Mouse (Mus musculus) lung, adult 2 months (tissue): ENCODE data around the gene Hba-a1.
"Not testable (repeated sequence)": the region's sequence is repeated elsewhere in the genome, so short reads cannot be mapped to it uniquely, and the experiment has no call there.

Experiments used
- CTCF ChIP-seq: fragments of 200-500 bp; IDR thresholded peaks from 2 replicates; pipeline ENCODE4 v1.5.1; 2011; ENCODE audit warnings: mild to moderate bottlenecking, low read length, control low read depth; ENCODE audit not compliant: insufficient read depth
- POLR2A ChIP-seq: fragments of 200-500 bp; IDR thresholded peaks from 2 replicates; pipeline ENCODE4 v1.6.1; 2011; ENCODE audit warnings: low read depth, mild to moderate bottlenecking, control low read depth, low read length, borderline replicate concordance; ENCODE audit errors: extremely low read depth

DNA sequence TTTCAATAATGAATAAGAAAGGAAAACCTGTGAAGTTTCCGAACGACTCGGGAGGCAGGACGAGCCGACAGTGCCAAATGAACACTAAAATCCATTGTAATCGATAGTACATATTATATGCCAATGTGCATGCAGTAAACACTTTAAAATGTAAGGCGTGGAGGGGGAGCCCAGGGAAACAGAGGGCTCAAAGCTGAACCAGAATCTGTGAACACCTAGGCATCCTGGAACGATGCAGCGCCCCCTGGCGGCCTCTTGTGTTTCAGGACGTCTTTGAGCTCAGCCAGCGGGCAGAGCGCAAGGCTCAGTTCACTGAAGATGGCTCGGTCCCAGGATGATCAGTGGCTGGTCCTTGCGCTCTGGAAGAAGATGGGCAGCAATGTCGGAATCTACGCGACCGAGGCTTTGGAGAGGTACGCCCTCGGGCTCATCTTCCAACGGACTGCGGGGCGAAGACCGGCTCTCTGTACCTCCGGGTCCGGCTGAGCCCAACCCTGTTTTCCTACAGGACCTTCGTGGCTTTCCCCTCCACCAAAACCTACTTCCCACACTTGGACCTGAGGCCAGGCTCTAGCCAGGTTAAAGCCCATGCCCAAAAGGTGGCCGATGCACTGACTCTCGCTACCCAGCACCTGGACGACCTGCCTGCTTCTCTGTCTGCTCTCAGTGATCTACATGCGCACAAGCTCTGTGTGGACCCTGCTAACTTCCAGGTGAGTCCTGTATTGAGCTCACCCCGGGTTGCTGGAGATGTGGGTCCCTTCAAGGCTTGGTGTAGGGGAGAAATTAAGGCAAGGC, 3.6 kb downstream of the Hba-a1 start, which contains the start of gene Hbq1b:
- peak; percentile 40; the same call in 1 of the 2 replicates for TF ChIP-seq CTCF
- TF ChIP-seq POLR2A: not testable (repeated sequence)
